ENCODE assay signal across 14 mouse cellular contexts in the genomic region with DNA sequence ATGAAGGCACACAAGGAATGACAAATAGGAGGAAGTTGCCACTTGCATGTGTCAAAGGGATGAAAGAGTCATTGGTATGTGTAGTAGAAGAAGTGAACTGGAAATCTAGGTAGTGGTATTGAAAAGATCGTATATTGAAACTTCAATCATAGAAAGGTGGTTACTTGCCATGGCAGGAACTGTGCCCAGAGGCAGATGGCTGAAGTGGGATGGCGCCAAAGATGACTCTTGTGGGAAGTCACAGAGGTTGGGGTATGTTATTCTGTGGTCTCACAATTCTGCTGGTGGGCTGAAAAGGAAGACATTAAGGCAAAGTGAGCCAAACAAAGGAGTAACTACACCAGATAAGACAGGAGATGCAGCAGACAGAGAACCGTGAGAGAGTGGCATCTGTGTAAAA.
DNase-seq lines count a peak whose midpoint lies in the region.
"Had no signal": no experiment of that assay in that cellular context is flagged by ENCODE, and none has a peak within 500 bp of the region (broad histone marks: within the 10 kb centered on the region; RNA-seq: fewer than 3 reads in every experiment).

No protein-coding gene starts in this region.

- DNase-seq in cerebellum, postnatal 10 days, result peak; percentile 56 to 70
- no peak for DNase-seq in cerebellum, adult 11 months
- DNase-seq in cerebellum, postnatal 14 days, result peak; percentile 40 to 55
- no peak for DNase-seq in cerebellum, adult 9-10 months
- DNase-seq: adrenal gland, adult 2 months; adrenal gland, adult 8-10 months; adrenal gland, postnatal 10 days; adrenal gland, postnatal 14 days; adrenal gland, postnatal 25 days; adrenal gland, postnatal 36 days; B cell, adult 2 months; cerebellum, adult 11-12 months; cerebellum, adult 18-20 months; cerebellum, adult 2 months had no signal

Comparison
In these comparisons a context has a peak if more than half of its experiments do, and no peak if none do; other contexts are left out.
1. DNase-seq: peak in cerebellum, postnatal 10 days (2 of 2) and cerebellum, postnatal 14 days (2 of 2); none in cerebellum, adult 11 months (single experiment) and cerebellum, adult 9-10 months (single experiment).